Mouse (Mus musculus): Measurements from ENCODE around the gene Epb41l3.

Gene Epb41l3

DNA sequence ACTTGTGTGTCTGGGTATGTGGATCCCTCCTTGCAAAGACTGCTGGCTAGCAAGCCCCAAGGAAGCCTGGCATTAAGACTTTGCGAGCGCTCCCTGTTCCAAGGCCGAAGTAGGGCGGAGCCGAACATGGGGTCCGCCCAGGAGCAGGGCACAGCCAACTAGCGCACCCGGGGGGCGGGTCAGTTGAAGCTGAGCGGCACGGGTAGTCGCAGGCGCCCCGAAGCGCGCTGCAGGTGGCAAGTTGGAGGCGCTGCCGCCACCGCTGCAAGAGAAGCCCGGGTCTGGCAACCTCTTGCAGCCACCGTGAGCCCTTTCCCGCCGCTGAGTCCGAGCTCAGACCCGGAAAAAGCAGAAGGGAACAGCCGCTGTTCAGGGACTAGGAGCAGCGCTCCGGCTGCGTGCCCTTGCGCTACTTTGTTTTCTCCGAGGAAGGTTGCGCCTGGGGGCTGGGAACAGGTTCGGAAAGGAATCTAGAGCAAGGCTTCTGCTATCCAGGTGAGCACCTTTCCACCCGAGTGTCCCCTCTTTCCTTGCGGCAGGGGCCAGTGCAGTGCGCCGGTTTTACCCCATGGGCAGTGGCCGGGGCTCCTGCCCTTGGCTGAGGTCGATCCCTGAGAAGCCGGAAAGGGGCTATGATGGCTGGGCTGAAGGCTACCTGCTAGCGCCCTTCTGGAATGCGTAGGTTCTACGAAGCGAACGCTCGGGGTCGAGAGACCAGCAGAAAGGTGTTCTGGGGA is at the start of gene Epb41l3:
Epb41l3 (plus strand) TSS at position 183 of the 737 bp plus-strand sequence.
- in situ Hi-C loops (cut with MboI; ENCODE audit: unreplicated experiment in 2 of 2) = no loop called here

DNA sequence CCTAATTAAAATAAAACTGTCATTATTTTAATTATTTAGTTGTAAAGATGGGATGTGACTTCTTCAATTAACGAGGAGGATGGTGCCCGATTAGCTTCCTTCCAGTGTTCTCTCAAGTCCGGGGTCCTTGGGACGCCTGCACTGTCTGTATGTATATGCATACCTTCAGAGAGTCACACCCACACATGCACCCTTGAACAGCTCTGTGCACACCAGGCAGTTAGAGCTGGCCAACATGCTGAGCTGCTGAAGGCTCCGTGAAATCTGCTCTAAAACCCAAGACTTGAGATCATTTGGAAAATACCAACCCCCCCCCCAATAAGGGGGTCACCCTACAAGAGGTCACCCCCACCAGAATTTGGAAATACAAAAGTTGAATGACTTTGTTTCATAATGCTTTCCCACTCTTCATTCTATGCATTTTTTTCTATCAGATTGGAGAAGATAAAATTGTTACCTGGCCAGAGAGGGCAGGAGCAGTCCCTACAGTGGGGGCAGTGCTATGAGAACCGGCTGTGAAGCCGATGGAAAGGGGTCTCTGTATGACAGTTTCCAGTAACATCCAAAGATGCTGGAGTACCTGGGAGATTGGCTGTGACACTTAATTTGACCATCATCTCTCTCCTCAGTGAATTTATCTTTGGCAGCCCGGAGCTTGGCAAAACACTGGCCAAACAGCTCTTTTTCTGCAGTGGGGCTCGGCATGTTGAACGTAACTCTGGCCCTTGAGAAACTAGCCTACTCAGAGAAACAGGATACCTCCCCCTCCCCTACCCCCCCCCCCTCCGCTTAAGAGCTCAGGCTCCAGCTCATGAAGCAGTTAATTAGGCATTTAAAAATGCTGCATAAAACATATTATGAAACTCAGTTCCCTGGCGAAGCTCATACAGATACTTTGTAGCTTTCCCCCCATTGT is 36.5 kb upstream of the Epb41l3 start:
- in situ Hi-C loops (cut with MboI; ENCODE audit: unreplicated experiment in 2 of 2) = no loop called here

- in situ Hi-C loops (cut with MboI; ENCODE audit: unreplicated experiment in 2 of 2) = no loop called here
Measured at GRCm38 (mm10) chr17:69041516-69041915, 34.0 kb upstream of the Epb41l3 start.

DNA sequence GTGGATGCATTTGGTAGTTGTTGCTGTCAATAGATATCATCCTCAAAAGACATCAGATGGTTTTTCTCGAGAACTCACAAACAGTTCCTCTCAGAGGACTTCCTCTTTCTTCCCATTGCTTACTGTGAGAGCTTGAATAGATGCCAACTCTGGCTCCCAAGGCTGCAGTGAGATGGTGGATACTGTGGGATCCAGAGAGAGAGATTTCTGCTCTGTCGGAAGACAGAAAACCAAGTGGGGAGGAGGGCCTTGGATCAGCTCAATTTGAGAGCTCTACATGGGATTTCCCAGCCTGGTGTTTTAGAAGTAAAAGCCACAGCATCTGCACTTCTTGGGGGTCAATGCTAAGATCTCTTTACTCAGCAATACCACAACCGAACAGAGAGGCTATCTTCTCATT is 26.7 kb upstream of the Epb41l3 start:
- in situ Hi-C loops (cut with MboI; ENCODE audit: unreplicated experiment in 2 of 2) = no loop called here

- in situ Hi-C loops (cut with MboI; ENCODE audit: unreplicated experiment in 2 of 2) = no loop called here
Measured at GRCm38 (mm10) chr17:69054029-69054428, 21.5 kb upstream of the Epb41l3 start.

GRCm38 (mm10) chr17:69059760-69060159 is 15.7 kb upstream of the Epb41l3 start:
- in situ Hi-C loops (cut with MboI; ENCODE audit: unreplicated experiment in 2 of 2) = no loop called here

GRCm38 (mm10) chr17:69060388-69060787 is 15.1 kb upstream of the Epb41l3 start:
- in situ Hi-C loops (cut with MboI; ENCODE audit: unreplicated experiment in 2 of 2) = no loop called here

DNA sequence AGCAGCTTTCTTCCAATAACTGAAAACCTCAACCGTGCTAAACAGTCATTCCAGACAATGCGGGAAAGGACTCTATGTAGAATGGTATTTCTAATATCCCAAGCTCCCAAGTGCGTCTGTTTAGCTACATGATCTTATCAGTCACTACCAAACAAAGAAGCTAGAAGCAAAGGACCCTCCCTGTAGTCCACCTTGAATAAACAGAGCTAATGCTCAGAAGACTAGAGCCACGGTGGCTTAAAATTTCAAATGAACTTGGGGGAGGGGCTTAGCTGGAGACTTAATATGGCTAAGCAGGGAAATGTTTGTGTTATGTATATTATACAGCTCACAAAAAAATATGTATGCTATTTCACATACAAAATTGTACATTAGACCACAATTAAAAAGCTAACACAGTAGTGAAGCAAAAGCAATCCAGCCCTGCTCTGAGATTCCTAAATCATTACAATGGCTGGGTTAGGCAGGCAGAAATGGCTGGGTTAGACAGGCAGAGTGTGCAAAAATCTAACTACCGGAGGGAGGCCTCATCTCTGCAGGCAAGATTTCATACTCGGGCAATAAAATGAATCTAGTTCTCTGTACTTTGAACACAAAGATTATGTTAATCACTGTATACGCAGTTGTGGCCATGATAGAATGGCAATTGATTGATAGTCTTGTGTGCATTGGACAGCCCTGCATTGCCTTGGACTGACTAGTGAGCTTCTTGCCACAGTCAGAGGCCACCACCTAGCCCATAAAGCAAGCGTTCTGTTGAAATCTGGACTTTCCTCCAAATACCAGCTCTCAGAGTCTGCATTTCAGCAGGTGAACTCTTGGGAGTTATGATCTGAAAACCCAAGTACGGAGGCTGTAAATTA is 13.4 kb upstream of the Epb41l3 start:
- in situ Hi-C loops (cut with MboI; ENCODE audit: unreplicated experiment in 2 of 2) = no loop called here

DNA sequence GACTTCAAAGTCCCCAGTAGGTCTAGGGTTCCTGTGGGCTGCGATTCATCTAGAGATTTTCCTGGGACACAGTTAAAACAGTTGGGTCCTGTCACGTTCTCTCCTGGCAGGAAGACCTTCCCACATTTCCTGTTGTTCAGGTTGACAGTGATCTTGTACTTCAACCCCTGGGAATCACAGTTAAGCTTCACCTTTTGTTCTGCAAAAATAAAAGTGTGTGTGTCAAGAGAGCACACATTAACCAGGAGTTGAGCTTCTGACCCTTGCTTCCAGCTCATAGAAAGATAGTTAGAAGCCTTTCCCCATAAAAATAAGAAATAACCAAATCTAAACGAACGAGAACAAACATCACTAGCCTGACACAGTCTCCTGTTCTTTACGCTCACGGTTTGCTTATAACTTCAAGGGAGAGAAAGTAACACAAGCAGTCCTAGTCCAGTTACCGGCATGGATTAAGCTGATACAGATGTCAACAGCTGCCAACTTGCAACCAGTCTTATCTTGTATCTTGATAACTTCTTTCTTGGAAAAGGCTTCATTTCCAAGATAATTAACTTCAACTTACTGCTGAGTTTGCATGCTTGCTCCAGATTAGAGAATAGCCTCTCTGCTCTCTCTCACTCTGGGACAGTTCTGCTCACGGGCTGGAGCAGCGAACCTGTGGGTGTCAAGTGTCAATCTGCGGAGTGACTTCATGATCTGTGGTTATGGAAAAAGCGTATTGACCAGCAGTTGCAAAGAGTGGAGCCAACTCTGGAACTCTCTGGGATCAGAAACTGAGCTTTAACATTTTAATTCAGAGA is 7.3 kb upstream of the Epb41l3 start:
- in situ Hi-C loops (cut with MboI; ENCODE audit: unreplicated experiment in 2 of 2) = no loop called here

GRCm38 (mm10) chr17:69074095-69074494 is 1.4 kb upstream of the Epb41l3 start:
- in situ Hi-C loops (cut with MboI; ENCODE audit: unreplicated experiment in 2 of 2) = no loop called here

DNA sequence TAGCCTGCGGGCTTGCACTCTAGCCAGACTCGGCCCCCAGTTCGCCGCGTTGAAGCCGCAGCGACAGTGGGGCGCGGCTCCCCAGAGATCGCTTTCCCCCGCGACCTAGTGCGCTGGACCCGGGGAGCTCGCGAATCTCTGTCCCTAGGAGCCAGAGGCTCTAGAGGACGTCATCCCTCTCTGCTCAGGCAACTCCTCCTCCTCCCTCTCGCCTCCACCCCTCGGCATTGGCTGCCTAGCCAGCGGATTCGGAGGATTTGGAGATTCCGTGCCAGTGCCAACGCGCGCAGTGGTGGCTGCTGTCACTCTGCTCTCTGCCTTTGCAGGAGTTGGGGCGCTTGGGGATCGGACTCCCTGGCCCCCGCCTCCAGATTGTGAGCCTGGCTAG is 749 bp downstream of the Epb41l3 start:
- in situ Hi-C loops (cut with MboI; ENCODE audit: unreplicated experiment in 2 of 2) = no loop called here

DNA sequence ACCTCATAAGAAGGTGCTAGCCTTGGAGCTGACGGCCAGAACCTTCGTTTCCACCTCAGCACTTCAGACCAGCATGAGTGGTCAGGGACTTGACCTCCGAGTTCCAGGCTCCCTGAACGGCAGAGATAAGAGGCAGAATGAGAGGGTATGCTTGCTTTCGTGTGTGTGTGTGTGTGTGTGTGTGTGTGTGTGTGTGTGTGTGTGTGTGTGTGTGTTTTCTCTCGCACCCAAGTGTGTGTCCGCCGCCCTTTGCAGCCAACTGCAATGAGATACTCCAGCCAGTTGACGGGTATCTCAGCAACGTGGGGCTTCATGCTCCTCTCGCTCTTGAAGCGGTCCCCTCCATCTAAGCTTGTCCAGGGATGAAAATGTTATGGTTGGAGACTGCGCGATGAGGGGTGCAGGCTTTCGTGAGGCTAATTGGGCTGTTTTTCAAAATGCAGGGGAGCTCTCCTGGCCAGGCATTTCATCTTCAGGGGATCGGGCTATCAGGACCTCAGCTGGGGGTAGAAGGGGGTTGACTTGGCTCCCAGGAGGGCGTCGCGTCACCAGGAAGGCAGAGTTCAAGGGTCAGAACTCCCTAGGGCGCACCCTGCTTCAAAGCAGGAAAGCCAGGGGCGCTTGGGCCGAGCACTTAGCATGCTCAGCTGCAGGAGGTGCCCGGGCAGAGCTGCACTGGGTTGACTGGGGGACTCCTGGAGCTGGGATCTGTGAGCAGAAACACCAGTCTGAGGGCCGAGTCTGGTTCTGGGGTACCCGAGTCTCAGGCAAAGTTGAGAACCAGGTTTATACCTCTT is 1.5 kb downstream of the Epb41l3 start:
- in situ Hi-C loops (cut with MboI; ENCODE audit: unreplicated experiment in 2 of 2) = no loop called here

GRCm38 (mm10) chr17:69077544-69077920 is 2.0 kb downstream of the Epb41l3 start:
- in situ Hi-C loops (cut with MboI; ENCODE audit: unreplicated experiment in 2 of 2) = no loop called here

DNA sequence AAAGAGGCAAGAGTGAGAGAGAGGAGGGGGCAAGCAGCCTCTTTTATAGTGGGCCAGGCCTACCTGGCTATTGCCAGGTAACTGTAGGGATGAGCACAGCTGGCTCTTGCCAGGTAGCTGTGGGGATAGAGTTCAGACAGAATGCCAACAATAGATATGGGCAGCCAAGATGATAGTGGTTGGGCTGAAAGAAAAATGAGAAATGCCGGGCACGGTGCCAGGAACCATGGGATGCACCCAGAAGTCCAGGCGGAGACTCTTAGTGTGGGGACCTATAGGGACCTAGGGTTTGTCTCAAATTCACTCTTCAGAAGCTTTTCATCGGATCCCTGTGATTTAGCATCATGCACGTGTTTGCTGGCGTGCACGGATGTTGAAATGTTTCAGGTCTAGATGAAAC is 6.8 kb downstream of the Epb41l3 start:
- in situ Hi-C loops (cut with MboI; ENCODE audit: unreplicated experiment in 2 of 2) = no loop called here

- in situ Hi-C loops (cut with MboI; ENCODE audit: unreplicated experiment in 2 of 2) = no loop called here
Measured at GRCm38 (mm10) chr17:69091618-69092017, 16.1 kb downstream of the Epb41l3 start.

- in situ Hi-C loops (cut with MboI; ENCODE audit: unreplicated experiment in 2 of 2) = no loop called here
Measured at GRCm38 (mm10) chr17:69097068-69097467, 21.6 kb downstream of the Epb41l3 start.

GRCm38 (mm10) chr17:69097955-69098354 is 22.5 kb downstream of the Epb41l3 start:
- in situ Hi-C loops (cut with MboI; ENCODE audit: unreplicated experiment in 2 of 2) = no loop called here

DNA sequence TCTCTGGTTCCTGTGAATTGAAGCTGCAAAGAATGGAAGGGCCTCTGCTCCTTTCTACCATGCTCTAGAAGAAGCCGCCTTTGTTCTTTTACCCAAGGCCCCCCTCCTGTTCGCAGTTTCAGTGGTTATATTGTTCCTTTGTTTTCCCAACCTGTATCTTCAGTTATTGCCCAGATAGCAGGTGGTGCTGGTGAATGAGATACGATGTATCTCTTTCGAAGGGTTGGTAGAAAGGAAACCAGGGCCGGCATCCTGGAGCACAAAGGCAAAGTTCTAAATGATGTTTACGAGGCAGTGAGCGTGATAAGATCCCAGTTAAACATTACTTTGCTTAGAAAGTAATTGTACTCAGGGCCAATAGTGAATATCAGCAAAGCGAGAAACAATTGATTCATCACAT is 27.8 kb downstream of the Epb41l3 start:
- in situ Hi-C loops (cut with MboI; ENCODE audit: unreplicated experiment in 2 of 2) = no loop called here

GRCm38 (mm10) chr17:69105035-69105798 is 29.7 kb downstream of the Epb41l3 start:
- in situ Hi-C loops (cut with MboI; ENCODE audit: unreplicated experiment in 2 of 2) = no loop called here
